Mouse (Mus musculus) olfactory bulb, adult 2 months (tissue): ENCODE data around the gene Clk2. TPM values are rescaled to one million over a fixed set of nuclear protein-coding genes. Genes with fewer than 3 reads are reported as not detected.

ENCODE experiments used
- H3K27ac ChIP-seq: fragments of 200-500 bp; 2 replicates; pipeline ENCODE4 v1.5.1; 2012; ENCODE audit warnings: low read depth, low read length; ENCODE audit not compliant: insufficient read depth
- H3K4me1 ChIP-seq: fragments of 200-500 bp; 2 replicates; pipeline ENCODE4 v1.6.1; 2012; ENCODE audit warnings: low read length; ENCODE audit not compliant: control insufficient read depth, insufficient read depth
- H3K4me3 ChIP-seq: fragments of 200-500 bp; 2 replicates; pipeline ENCODE4 v1.5.1; 2012; ENCODE audit warnings: mild to moderate bottlenecking, low read depth, low read length, moderate library complexity; ENCODE audit not compliant: insufficient read depth
- CTCF ChIP-seq: fragments of 200-500 bp; IDR thresholded peaks from 2 replicates; pipeline ENCODE4 v1.5.1; 2012; ENCODE audit warnings: low read depth, mild to moderate bottlenecking, low read length, moderate library complexity; ENCODE audit not compliant: insufficient read depth
- POLR2A ChIP-seq: fragments of 200-500 bp; IDR thresholded peaks from 2 replicates; pipeline ENCODE4 v1.6.1; 2012; ENCODE audit warnings: mild to moderate bottlenecking, low read depth, low read length, moderate library complexity; ENCODE audit not compliant: insufficient read depth
- WGBS: fragments of 180-500 bp; shearing (Covaris S2); methylation state at CpG from one replicate; pipeline ENCODE4 v1.1.7; 2018; 5-methylcytosine and 5-hydroxymethylcytosine counted together
- polyA plus RNA-seq: library from polyadenylated mRNA; stranded (reverse); fragments of >200 nt; gene quantifications from 2 replicates; pipeline ENCODE4 v1.2.4, GENCODE M21; 2012; ENCODE audit warnings: low replicate concordance; ENCODE audit not compliant: missing spikeins, insufficient read depth, insufficient read length

Clk2 gene
- polyA plus RNA-seq, 1 experiment = not detected

DNA sequence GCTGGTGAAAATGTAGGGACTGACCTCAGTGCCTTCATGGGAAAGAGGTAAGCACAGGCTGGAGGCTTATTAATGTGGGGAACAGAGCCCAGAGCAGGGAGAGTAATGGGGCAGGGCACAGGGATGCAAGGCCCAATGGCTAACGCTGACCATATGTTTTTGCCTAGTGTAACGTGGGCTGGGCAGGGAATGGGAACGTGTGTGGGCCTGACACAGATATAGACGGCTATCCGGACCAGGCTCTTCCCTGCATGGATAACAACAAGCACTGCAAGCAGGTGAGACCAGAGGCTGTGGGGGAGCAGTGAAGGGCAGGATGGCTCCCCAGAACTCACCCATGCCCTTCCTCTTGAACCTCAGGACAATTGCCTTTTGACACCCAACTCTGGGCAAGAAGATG lies 56.6 kb downstream of the Clk2 start:
- no peak overlapping the region for H3K4me3 ChIP-seq
- no peak overlapping the region for H3K27ac ChIP-seq
- TF ChIP-seq POLR2A = no peak
- TF ChIP-seq CTCF = no peak
- 70% methylated on average over 5 of the region's 5 CpGs for WGBS
- H3K4me1 ChIP-seq = peaks cover 32% of the 10 kb centered on the region

DNA sequence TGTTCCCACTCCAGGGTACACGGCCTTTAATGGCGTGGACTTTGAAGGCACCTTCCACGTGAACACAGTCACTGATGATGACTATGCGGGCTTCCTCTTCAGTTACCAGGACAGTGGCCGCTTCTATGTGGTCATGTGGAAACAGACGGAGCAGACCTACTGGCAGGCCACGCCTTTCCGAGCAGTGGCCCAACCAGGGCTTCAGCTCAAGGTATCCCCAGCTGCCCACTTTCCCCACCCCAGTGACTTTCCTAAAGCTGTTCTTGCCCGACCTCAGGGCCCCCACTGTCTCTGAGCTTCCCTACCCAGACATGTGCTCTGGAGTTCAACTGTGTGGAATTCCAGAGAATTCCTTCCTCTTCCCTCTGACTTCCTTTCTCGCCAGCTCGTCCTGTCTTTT lies 60.2 kb downstream of the Clk2 start:
- Histone ChIP-seq H3K27ac (peak overlapping the region; percentile 92), H3K4me1 (peaks cover 52% of the 10 kb centered on the region), H3K4me3 (peak overlapping the region; percentile 45)
- TF ChIP-seq POLR2A (no peak), CTCF (no peak)
- 44% methylated on average over 11 of the region's 11 CpGs for WGBS

DNA sequence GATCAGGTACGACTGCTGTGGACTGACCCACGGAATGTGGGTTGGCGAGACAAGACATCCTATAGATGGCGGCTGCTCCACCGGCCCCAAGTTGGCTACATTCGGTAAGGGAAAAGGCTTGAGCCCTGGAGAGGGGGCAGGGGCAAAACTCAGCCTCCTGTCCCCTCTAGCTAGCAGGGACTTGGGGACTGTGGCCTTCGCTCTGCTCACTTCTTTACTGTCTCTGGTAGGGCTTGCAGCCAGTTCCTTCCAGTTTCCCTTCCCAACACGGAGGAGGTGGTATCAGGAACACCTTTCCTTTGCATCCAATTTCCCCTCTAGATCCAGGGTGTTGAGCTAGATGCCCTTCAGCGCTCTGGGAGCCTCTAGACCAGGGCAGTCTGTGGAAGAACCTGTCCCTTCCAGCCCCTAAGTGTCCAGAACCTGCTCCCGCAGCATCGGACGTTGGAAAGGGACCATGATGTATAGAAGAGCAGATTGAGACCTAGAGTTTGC lies 60.8 kb downstream of the Clk2 start:
- H3K27ac ChIP-seq = peak overlapping the region; percentile 92
- peak overlapping the region; percentile 45 for H3K4me3 ChIP-seq
- TF ChIP-seq CTCF (no peak), POLR2A (no peak)
- WGBS = 34% methylated on average over 12 of the region's 12 CpGs
- peaks cover 52% of the 10 kb centered on the region for H3K4me1 ChIP-seq

GRCm38 (mm10) chr3:89225918-89226317 lies 61.3 kb downstream of the Clk2 start:
- Histone ChIP-seq H3K4me1 (peaks cover 52% of the 10 kb centered on the region), H3K27ac (peak overlapping the region; percentile 92), H3K4me3 (peak overlapping the region; percentile 45)
- WGBS = 21% methylated on average over 4 of the region's 4 CpGs
- 0 out of 2 replicates have a peak, but pooled peaks have one; percentile 28 for TF ChIP-seq POLR2A
- TF ChIP-seq CTCF = no peak

DNA sequence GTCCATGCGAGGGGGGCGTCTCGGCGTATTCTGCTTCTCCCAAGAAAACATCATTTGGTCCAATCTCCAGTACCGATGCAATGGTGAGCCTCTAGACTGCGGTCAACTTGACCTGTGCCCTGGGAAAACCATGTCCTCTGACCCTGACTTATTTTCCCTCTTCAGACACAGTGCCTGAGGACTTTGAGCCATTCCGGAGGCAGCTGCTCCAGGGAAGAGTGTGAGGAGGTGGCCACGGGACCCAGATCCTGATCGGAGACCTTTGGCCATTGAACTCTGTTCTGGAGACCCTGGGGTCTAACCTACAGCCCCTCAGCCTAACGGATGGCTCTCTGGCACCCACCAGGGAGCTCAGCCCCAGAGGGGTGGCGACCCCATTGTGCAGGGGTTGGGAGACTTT lies 61.8 kb downstream of the Clk2 start:
- H3K4me1 ChIP-seq = peaks cover 52% of the 10 kb centered on the region
- peak overlapping the region; percentile 92 for H3K27ac ChIP-seq
- H3K4me3 ChIP-seq = peak overlapping the region; percentile 45
- 12% methylated on average over 11 of the region's 11 CpGs for WGBS
- TF ChIP-seq POLR2A (no peak), CTCF (no peak)

Other genes with a start within 250 kb of the Clk2 start
- gene Ash1l, start 214.2 kb upstream of the Clk2 start, polyA plus RNA-seq = 107 TPM in 1 of 2 replicates, not detected in the other
- gene Dap3, start 213.6 kb upstream of the Clk2 start, polyA plus RNA-seq = not detected in 2 replicates
- gene Rusc1, start 71.5 kb upstream of the Clk2 start, polyA plus RNA-seq = not detected in 2 replicates
- gene Gm43738, start 63.7 kb upstream of the Clk2 start, polyA plus RNA-seq = not detected in 2 replicates
- gene Fdps, start 62.8 kb upstream of the Clk2 start, polyA plus RNA-seq = not detected in 2 replicates
- gene Pklr, start 28.7 kb upstream of the Clk2 start, polyA plus RNA-seq = not detected in 2 replicates
- not detected in 2 replicates for gene Hcn3, start 4.6 kb upstream of the Clk2 start, polyA plus RNA-seq
- not detected in 2 replicates for gene Scamp3, start 12.7 kb downstream of the Clk2 start, polyA plus RNA-seq
- not detected in 2 replicates for gene Fam189b, start 18.3 kb downstream of the Clk2 start, polyA plus RNA-seq
- not detected in 2 replicates for gene Gba, start 38.1 kb downstream of the Clk2 start, polyA plus RNA-seq
- not detected in 2 replicates for gene Thbs3, start 50.4 kb downstream of the Clk2 start, polyA plus RNA-seq
- not detected in 2 replicates for gene Mtx1, start 62.3 kb downstream of the Clk2 start, polyA plus RNA-seq
- gene Muc1, start 64.3 kb downstream of the Clk2 start, polyA plus RNA-seq = not detected in 2 replicates
- gene Krtcap2, start 81.2 kb downstream of the Clk2 start, polyA plus RNA-seq = not detected in 2 replicates
- gene Trim46, start 81.5 kb downstream of the Clk2 start, polyA plus RNA-seq = not detected in 2 replicates
- not detected in 2 replicates for gene Dpm3, start 94.6 kb downstream of the Clk2 start, polyA plus RNA-seq
- gene Slc50a1, start 105.8 kb downstream of the Clk2 start, polyA plus RNA-seq = not detected in 2 replicates
- gene Efna1, start 116.3 kb downstream of the Clk2 start, polyA plus RNA-seq = not detected in 2 replicates
- not detected in 2 replicates for gene Efna3, start 158.2 kb downstream of the Clk2 start, polyA plus RNA-seq
- not detected in 2 replicates for gene Efna4, start 173.2 kb downstream of the Clk2 start, polyA plus RNA-seq
- not detected in 2 replicates for gene Adam15, start 185.2 kb downstream of the Clk2 start, polyA plus RNA-seq
- not detected in 2 replicates for gene Dcst2, start 197.2 kb downstream of the Clk2 start, polyA plus RNA-seq
- not detected in 2 replicates for gene Dcst1, start 200.5 kb downstream of the Clk2 start, polyA plus RNA-seq
- not detected in 2 replicates for gene Zbtb7b, start 230.0 kb downstream of the Clk2 start, polyA plus RNA-seq
- gene Lenep, start 238.0 kb downstream of the Clk2 start, polyA plus RNA-seq = not detected in 2 replicates
- not detected in 2 replicates for gene Flad1, start 247.1 kb downstream of the Clk2 start, polyA plus RNA-seq